Mouse (Mus musculus): ENCODE results near the gene Orai1.

GRCm38 (mm10) chr5:123045561-123046295 lies 30.9 kb downstream of the Orai1 start:
- TF ChIP-seq CTCF (IDR thresholded peaks at IDR 0.05; ENCODE audit: extremely low read depth, insufficient read length, insufficient replicate concordance, low read depth, low read length), result peak; percentile 81; the same call in 1 of the 2 replicates
- TF ChIP-seq POLR2A (IDR thresholded peaks at IDR 0.05; ENCODE audit: low read depth, low read length), result no peak

Measured in small intestine, adult 2 months (tissue).